Mouse (Mus musculus) heart, embryonic 13.5 days (tissue): Measurements from ENCODE around the gene Epb41l5. TPM values are rescaled to one million over a fixed set of nuclear protein-coding genes. Genes with fewer than 3 reads are reported as not detected.

Experiments
- ATAC-seq: fragments of 200-750 bp; cut with Nextera tagmentation; 2 replicates; pipeline ENCODE4 v1.8.0; 2017; ENCODE audit warnings: moderate TSS enrichment; ENCODE audit not compliant: insufficient number of reproducible peaks, low FRiP score, low TSS enrichment; ENCODE audit errors: extremely low read depth
- H3K27ac ChIP-seq: fragments of 300-500 bp; sonication (generic); replicated peaks from 2 replicates; pipeline ENCODE4 v1.5.1; 2015; ENCODE audit warnings: moderate library complexity, mild to moderate bottlenecking, inconsistent platforms
- H3K27me3 ChIP-seq: fragments of 300-500 bp; sonication (generic); replicated peaks from 2 replicates; pipeline ENCODE4 v1.6.1; 2015; ENCODE audit warnings: mild to moderate bottlenecking, inconsistent platforms
- H3K36me3 ChIP-seq: fragments of 300-500 bp; sonication (generic); 2 replicates; pipeline ENCODE4 v1.6.1; 2015; ENCODE audit warnings: mild to moderate bottlenecking, inconsistent platforms
- H3K4me1 ChIP-seq: fragments of 300-500 bp; sonication (generic); 2 replicates; pipeline ENCODE4 v1.6.1; 2015; ENCODE audit warnings: inconsistent platforms
- H3K4me2 ChIP-seq: fragments of 300-500 bp; sonication (generic); 2 replicates; pipeline ENCODE4 v1.6.1; 2015; ENCODE audit warnings: inconsistent platforms, mild to moderate bottlenecking, moderate library complexity
- H3K4me3 ChIP-seq: fragments of 300-500 bp; sonication (generic); 2 replicates; pipeline ENCODE4 v1.5.1; 2015; ENCODE audit warnings: moderate library complexity, mild to moderate bottlenecking, inconsistent platforms
- H3K9ac ChIP-seq: fragments of 300-500 bp; sonication (generic); 2 replicates; pipeline ENCODE4 v1.6.1; 2015; ENCODE audit warnings: inconsistent platforms, mild to moderate bottlenecking, moderate library complexity
- H3K9me3 ChIP-seq: fragments of 300-500 bp; sonication (generic); 2 replicates; pipeline ENCODE4 v1.6.1; 2016; ENCODE audit warnings: inconsistent platforms
- WGBS: fragments of 180-500 bp; shearing (Covaris S2); methylation state at CpG from one replicate; pipeline ENCODE4 v1.1.7; 2015; ENCODE audit warnings: mixed read lengths; 5-methylcytosine and 5-hydroxymethylcytosine counted together
- polyA plus RNA-seq: library from polyadenylated mRNA; unstranded; fragments of >200 nt; fragmentation: Nextera tagmentation; extraction: Ambion mirVana; gene quantifications from 2 replicates; pipeline ENCODE4 v1.2.1, GENCODE M21; 2015

Epb41l5 gene
- 14.7 and 16.4 TPM in 2 replicates for polyA plus RNA-seq

DNA sequence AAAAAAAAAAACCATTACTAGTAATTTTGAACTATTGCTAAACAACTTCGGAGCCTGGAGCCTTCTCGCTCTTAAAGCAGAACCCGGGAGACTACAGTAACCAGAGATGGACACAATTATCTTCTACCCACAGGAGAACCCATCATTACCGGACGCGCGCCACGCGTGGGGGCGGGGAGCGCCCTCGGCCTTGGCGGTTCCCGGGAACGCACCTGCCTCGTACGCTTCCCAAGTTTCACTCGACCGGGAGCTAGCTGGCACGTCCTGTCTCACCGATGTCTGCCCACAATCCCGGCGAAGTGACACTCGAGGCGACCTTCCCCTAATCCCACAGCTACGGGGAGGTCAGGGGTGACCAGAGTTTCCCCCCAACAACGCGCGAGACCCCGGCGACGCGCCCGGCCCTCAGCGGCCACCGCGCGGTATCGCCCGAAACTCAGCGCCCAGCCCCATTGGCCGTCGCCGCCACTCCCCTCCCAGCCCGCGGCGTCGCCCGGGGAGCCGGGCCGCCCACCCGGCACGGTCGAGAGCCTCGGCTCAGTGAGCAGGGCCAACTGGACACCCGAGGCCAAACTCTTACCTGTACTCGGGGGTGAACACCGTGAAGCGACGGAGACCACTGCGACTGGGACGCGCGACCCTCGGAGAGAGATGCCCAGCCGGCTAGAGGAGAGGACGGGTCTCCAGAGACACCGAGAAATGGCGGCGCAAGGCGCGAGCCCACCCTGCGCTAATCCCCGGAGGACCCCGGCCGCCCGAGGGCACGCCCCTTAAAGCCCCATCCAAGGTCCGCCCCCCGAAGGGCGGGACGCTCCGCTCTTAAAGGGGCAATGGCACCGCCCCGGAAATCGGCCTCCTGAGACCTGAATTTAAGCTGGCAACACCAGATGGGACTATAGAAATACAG, at the start of gene Epb41l5:
Epb41l5 (minus strand) TSS at position 796 of the 907 bp plus-strand sequence.
- H3K9ac ChIP-seq: peak within 1 kb of the TSS; percentile 82
- H3K4me1 ChIP-seq: peaks cover 30% of the 10 kb centered on the region
- 0 out of 2 replicates have a peak, but pooled peaks cover 4% of the 10 kb centered on the region for H3K36me3 ChIP-seq
- H3K27me3 ChIP-seq: no peaks in the 10 kb centered on the region
- peak within 1 kb of the TSS; percentile 84 for H3K4me2 ChIP-seq
- WGBS: under 1% methylated on average over 86 of the region's 86 CpGs
- peak within 1 kb of the TSS; percentile 82 for H3K4me3 ChIP-seq
- peak; percentile 75 for ATAC-seq
- H3K9me3 ChIP-seq: no peaks in the 10 kb centered on the region
- H3K27ac ChIP-seq: peak within 1 kb of the TSS; percentile 79

DNA sequence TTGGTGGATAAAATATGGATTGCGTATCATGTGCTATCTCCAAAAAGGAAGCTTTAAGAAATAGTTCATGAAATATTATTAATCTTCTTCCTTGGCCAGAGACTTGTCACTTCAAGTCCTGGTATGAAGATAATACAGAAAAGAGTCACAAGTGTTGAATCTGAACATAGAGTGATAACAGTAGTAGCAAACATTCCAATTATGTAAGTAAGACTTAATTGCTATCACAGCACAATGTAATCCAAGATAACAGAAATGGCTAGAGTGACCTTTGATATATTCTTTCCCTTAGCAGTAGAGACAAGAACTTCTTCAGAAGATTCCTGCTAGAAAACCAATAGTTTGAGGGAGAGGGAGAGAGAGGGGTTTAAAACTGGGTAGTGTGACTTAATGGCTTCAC, 48.1 kb upstream of the Epb41l5 start:
- Histone ChIP-seq H3K9me3 (no peaks in the 10 kb centered on the region), H3K9ac (no peak overlapping the region), H3K27ac (no peak overlapping the region), H3K4me1 (peaks cover 6% of the 10 kb centered on the region; the same call in 1 of the 2 replicates), H3K36me3 (peaks cover 27% of the 10 kb centered on the region), H3K27me3 (no peaks in the 10 kb centered on the region), H3K4me3 (no peak overlapping the region), H3K4me2 (no peak overlapping the region)
- WGBS: 100% methylated on average over 1 of the region's 1 CpGs
- ATAC-seq: no peak

DNA sequence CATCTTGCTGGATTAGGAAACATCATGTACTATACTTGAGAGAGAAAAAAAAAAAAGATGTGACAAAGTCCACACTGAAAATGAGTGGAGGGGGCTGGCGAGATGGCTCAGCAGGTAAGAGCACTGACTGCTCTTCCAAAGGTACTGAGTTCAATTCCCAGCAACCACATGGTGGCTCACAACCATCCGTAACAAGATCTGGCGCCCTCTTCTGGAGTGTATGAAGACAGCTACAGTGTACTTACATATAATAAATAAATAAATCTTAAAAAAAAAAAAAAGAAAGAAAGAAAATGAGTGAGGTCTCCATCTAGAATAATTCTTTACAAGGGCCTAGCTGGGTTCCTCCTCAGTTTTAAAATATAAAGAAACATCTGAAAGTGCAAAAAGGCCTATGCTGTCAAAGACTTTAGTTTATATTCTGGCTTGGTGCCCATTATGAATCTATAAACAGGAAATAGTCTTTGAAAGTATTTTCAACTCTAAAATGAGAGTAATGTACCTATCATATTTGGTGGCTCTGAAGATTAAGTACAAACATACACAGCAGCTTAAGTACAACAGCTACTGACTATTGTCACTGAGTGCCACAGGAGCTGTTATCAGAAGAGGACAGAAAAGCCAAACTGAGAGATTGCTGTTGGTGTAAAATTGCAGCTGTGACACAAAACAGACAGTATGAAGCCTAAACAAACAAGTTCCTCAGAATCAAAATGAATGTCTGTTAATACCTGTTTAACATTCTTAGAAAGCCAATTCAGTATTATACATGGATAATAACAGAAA, 37.2 kb upstream of the Epb41l5 start:
- Histone ChIP-seq H3K36me3 (peaks cover 32% of the 10 kb centered on the region), H3K9ac (no peak overlapping the region), H3K4me3 (no peak overlapping the region), H3K27ac (no peak overlapping the region), H3K4me2 (no peak overlapping the region), H3K4me1 (no peaks in the 10 kb centered on the region), H3K27me3 (no peaks in the 10 kb centered on the region), H3K9me3 (no peaks in the 10 kb centered on the region)
- no peak for ATAC-seq
- 87% methylated on average over 3 of the region's 3 CpGs for WGBS

DNA sequence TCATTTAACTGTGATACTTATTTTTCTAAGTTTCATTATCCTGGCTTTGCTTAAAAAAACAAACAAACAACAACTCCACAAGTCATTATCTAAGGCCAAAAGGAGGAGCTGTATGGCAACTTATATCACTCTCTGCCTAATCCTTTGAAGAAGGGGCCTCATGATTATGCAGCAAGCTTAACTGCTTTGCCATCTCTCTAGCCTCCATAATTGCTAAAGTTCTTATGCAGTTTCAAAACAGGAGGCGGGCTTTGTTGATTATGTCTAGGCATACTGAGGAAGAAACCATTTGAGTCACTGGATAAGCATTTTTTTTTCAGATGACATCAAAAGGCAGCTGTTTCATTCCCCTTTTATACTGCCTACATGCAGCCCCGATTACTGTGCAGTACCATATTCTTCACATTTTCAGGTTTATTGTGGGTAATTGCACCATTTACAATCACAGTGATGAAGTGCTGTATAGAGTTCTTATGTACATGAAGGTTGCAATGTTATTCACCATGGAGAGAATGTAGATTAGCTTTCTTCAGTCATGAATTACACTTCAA, 32.9 kb upstream of the Epb41l5 start:
- ATAC-seq: no peak
- H3K27me3 ChIP-seq: no peaks in the 10 kb centered on the region
- 79% methylated on average over 2 of the region's 2 CpGs for WGBS

DNA sequence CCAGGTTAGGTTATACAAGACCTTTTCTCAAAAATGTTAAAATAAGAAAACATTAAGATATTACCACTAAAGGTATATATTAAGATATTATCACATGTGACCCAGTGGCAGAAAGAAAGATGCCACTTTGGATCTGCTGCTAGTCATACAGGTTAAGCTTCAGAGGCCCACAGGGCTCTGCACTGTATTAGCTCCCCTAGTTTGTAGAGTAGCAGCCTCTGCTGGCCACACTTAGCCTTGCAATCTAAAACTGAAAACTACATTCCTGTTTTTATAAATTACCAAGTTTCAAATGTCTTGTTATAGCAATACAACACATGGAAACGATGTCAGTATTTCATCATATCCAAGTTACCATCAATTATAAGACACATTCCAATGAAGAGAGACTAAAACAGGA, 26.2 kb upstream of the Epb41l5 start:
- ATAC-seq: no peak
- Histone ChIP-seq H3K27me3 (no peaks in the 10 kb centered on the region), H3K4me3 (no peak overlapping the region), H3K36me3 (peaks cover 28% of the 10 kb centered on the region), H3K4me2 (no peak overlapping the region), H3K27ac (no peak overlapping the region), H3K4me1 (no peaks in the 10 kb centered on the region), H3K9me3 (no peaks in the 10 kb centered on the region), H3K9ac (no peak overlapping the region)
- 57% methylated on average over 1 of the region's 1 CpGs for WGBS

More for the DNA sequence above, 32.9 kb upstream of the Epb41l5 start:
- H3K9ac ChIP-seq: no peak overlapping the region
- no peak overlapping the region for H3K4me2 ChIP-seq
- no peak overlapping the region for H3K4me3 ChIP-seq
- no peaks in the 10 kb centered on the region for H3K4me1 ChIP-seq
- H3K27ac ChIP-seq: no peak overlapping the region
- H3K36me3 ChIP-seq: peaks cover 41% of the 10 kb centered on the region
- no peaks in the 10 kb centered on the region for H3K9me3 ChIP-seq

DNA sequence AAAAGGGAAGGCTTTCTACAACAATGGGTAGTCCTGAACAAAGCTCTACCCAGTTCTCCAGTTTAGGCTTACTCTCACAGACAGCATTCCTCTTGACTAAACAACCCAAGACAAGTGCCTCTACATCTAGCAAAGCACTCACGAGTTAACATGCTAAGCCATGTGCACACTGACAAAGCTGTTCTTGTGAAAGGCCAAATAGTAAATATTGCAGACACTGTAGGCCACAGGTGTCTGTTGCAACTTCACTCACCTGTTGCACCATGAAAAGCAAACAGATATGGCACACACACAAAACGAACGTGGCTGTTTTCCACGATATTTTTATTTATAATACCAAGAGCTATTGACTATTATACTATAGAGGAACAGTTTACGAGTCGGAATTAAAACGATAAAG, 18.1 kb upstream of the Epb41l5 start:
- H3K4me3 ChIP-seq: no peak overlapping the region
- H3K9me3 ChIP-seq: no peaks in the 10 kb centered on the region
- H3K4me1 ChIP-seq: no peaks in the 10 kb centered on the region
- no peak for ATAC-seq
- H3K27ac ChIP-seq: no peak overlapping the region
- H3K36me3 ChIP-seq: peaks cover 16% of the 10 kb centered on the region
- H3K4me2 ChIP-seq: no peak overlapping the region
- WGBS: 84% methylated on average over 7 of the region's 7 CpGs
- H3K27me3 ChIP-seq: no peaks in the 10 kb centered on the region
- H3K9ac ChIP-seq: no peak overlapping the region

DNA sequence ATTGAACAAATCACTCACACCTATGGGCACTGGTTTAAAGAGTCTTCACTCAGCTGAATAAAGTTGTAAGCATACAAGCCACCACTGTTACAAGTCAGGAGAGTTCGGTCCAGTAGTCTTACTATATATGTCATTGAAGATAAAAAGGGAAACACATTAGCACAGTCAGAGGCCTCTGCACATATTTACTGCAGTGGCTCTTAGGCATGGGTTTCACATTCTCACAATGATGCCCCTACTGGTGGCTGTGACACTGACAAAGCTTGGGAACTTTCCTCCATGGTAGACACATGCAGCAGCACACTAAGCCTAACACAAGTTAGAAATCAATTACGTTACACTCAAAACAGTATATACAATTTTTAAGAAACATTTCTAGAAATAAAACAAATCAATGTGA, 5.5 kb upstream of the Epb41l5 start:
- peaks cover 10% of the 10 kb centered on the region for H3K4me1 ChIP-seq
- ATAC-seq: no peak
- 75% methylated on average over 2 of the region's 2 CpGs for WGBS
- no peaks in the 10 kb centered on the region for H3K9me3 ChIP-seq
- H3K9ac ChIP-seq: no peak overlapping the region
- no peak overlapping the region for H3K4me2 ChIP-seq
- H3K27me3 ChIP-seq: no peaks in the 10 kb centered on the region
- no peak overlapping the region for H3K4me3 ChIP-seq
- no peak overlapping the region for H3K27ac ChIP-seq
- H3K36me3 ChIP-seq: peaks cover 11% of the 10 kb centered on the region

DNA sequence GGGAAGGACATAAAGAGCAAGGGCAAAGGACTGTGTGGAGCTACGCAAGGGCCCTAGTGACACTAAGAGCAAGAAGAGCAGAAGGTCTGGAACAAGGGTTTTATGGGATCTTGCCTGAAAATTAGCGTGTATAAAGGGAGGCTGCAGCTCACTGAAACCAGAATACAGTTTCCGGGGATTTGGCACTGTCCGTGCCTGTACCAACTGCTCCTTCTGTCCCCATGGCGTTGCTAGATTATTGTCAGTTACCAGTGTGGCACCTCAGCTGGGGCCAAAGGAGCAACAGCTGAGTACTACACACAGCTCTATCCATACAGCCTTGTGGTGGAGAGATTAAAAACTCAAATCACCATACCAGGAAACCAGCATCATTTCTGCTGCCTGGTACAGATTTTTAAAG, 1.6 kb upstream of the Epb41l5 start:
- Histone ChIP-seq H3K9ac (no peak overlapping the region), H3K27me3 (no peaks in the 10 kb centered on the region), H3K36me3 (0 out of 2 replicates have a peak, but pooled peaks cover 4% of the 10 kb centered on the region), H3K4me2 (no peak overlapping the region), H3K4me1 (peaks cover 30% of the 10 kb centered on the region), H3K9me3 (no peaks in the 10 kb centered on the region), H3K27ac (no peak overlapping the region), H3K4me3 (no peak overlapping the region)
- 82% methylated on average over 5 of the region's 5 CpGs for WGBS
- no peak for ATAC-seq

DNA sequence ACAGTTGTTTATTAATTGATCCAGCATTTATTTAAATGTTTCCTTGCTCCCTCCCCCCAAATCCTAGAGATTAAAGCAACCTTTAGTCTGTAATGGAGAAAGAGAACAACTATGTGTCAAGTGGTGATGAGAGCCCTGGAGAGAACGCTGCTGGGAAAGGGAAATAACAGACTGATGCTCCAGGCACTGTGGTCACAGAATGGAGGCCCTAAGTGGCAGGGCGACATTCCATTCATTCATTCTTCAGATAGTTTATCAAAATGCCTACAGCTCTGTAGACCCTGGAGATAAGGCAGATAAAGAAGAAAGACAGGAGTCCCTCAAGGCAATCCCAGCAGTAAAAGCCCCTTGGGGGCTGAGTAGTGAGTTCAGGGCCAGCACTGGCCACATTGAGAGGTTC, 827 bp upstream of the Epb41l5 start:
- ATAC-seq: no peak
- Histone ChIP-seq H3K27ac (peak overlapping the region; percentile 79; the same call in 1 of the 2 replicates), H3K36me3 (0 out of 2 replicates have a peak, but pooled peaks cover 4% of the 10 kb centered on the region), H3K27me3 (no peaks in the 10 kb centered on the region), H3K9me3 (no peaks in the 10 kb centered on the region), H3K4me2 (0 out of 2 replicates have a peak overlapping the region, but pooled peaks have one; percentile 84), H3K4me3 (no peak overlapping the region), H3K9ac (no peak overlapping the region), H3K4me1 (peaks cover 30% of the 10 kb centered on the region)
- WGBS: 15% methylated on average over 2 of the region's 2 CpGs

DNA sequence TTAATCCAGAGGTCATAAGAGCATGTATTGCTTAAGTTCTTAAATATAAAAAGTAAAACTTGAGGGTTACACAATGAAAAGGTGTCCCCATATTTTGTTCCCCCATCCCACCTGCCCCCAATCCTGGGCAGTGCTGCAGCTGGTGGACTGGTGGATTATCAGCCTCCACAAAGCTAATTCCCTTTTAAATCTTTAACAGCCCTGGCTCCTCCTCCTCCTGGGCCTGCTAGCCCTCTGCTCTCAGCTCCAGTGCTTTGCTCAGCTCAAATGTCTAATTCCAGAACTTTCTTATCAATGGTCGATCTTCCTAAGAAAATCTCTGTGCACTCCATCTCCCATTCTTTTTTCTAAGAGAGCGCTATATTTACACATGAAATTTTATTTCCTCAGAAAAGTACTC, 2.4 kb downstream of the Epb41l5 start:
- Histone ChIP-seq H3K4me1 (peaks cover 45% of the 10 kb centered on the region), H3K4me2 (no peak overlapping the region), H3K9me3 (no peaks in the 10 kb centered on the region), H3K27me3 (no peaks in the 10 kb centered on the region), H3K9ac (peak overlapping the region; percentile 40; the same call in 1 of the 2 replicates), H3K4me3 (no peak overlapping the region), H3K36me3 (no peaks in the 10 kb centered on the region), H3K27ac (no peak overlapping the region)
- ATAC-seq: no peak
- 74% methylated on average over 2 of the region's 2 CpGs for WGBS

DNA sequence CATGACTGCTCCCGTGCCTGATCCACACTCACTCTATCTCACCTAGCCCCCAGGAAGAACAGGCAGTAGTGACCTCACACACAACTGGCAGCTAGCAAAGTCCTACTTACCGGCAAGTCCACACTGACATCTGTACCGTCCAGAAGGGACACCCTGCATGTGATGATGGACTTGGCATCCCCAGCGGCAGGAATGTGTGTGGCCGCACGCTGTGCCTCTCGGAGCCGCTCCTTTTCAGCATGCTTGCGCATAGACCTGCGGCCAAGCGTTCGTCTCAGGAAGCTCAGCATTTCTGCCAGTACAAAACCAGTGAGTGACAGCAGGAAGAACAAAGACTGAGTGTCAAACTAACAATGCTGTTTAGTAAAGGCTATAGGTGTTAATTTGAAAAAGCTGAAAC, 6.4 kb downstream of the Epb41l5 start:
- H3K9ac ChIP-seq: no peak overlapping the region
- no peaks in the 10 kb centered on the region for H3K9me3 ChIP-seq
- no peak overlapping the region; the same call in 1 of the 2 replicates for H3K27ac ChIP-seq
- 33% methylated on average over 12 of the region's 12 CpGs for WGBS
- peaks cover 34% of the 10 kb centered on the region for H3K4me1 ChIP-seq
- peak overlapping the region; percentile 22 for H3K4me2 ChIP-seq
- no peaks in the 10 kb centered on the region for H3K36me3 ChIP-seq
- ATAC-seq: no peak
- H3K4me3 ChIP-seq: no peak overlapping the region
- H3K27me3 ChIP-seq: no peaks in the 10 kb centered on the region
